Mouse (Mus musculus) neural tube, embryonic 14.5 days (tissue): ENCODE data around the gene Naip5. TPM values are rescaled to one million over a fixed set of nuclear protein-coding genes. Genes with fewer than 3 reads are reported as not detected.

ENCODE experiments used
- polyA plus RNA-seq: library from polyadenylated mRNA; unstranded; fragments of >200 nt; fragmentation: Nextera tagmentation; extraction: Ambion mirVana; gene quantifications from 2 replicates; pipeline ENCODE4 v1.2.1, GENCODE M21; 2014

The Naip5 gene
- polyA plus RNA-seq, 1 experiment from 2014 or later = 0.12 TPM

Other genes with a start within 250 kb of the Naip5 start
- 37.2 and 44.0 TPM in 2 replicates for gene Mccc2, start 230.7 kb downstream of the Naip5 start, polyA plus RNA-seq
- gene Bdp1, start 142.3 kb downstream of the Naip5 start, polyA plus RNA-seq = 23.0 and 25.5 TPM in 2 replicates
- 447 TPM in 2 replicates for gene Serf1, start 138.3 kb downstream of the Naip5 start, polyA plus RNA-seq
- gene Smn1, start 121.5 kb downstream of the Naip5 start, polyA plus RNA-seq = 49.8 and 51.8 TPM in 2 replicates
- 0.11 and 0.31 TPM in 2 replicates for gene Naip2, start 44.2 kb downstream of the Naip5 start, polyA plus RNA-seq
- gene Naip6, start 71.4 kb upstream of the Naip5 start, polyA plus RNA-seq = 0.03 and 0.08 TPM in 2 replicates
- gene Naip1, start 206.5 kb upstream of the Naip5 start, polyA plus RNA-seq = 0.09 and 0.16 TPM in 2 replicates
- 82.4 and 85.6 TPM in 2 replicates for gene Gtf2h2, start 246.3 kb upstream of the Naip5 start, polyA plus RNA-seq